Mouse (Mus musculus) thymus, postnatal 14 days (tissue): ENCODE results near the gene Psmb11.

Experiments
- DNase-seq: peaks from one replicate; pipeline ENCODE4 v3.0.0; 2021

Psmb11 gene

GRCm38 (mm10) chr14:54621133-54621532 is at the start of gene Psmb11:
Gene Psmb11 (plus strand): TSS chr14:54621433.
- DNase-seq: no peak

- DNase-seq: no peak
Observed at GRCm38 (mm10) chr14:54572122-54572521, 49.1 kb upstream of the Psmb11 start.

GRCm38 (mm10) chr14:54572790-54573736 is 48.2 kb upstream of the Psmb11 start:
- no peak for DNase-seq

- DNase-seq: no peak
Observed at GRCm38 (mm10) chr14:54574253-54574652, 47.0 kb upstream of the Psmb11 start.

- no peak for DNase-seq
Observed at GRCm38 (mm10) chr14:54575031-54575430, 46.2 kb upstream of the Psmb11 start.

- DNase-seq: peak; percentile 45
Observed at GRCm38 (mm10) chr14:54575631-54576030, 45.6 kb upstream of the Psmb11 start.

GRCm38 (mm10) chr14:54576241-54577088 is 44.8 kb upstream of the Psmb11 start:
- peak; percentile 23 for DNase-seq

- peak; percentile 54 for DNase-seq
Observed at GRCm38 (mm10) chr14:54577089-54577982, 43.9 kb upstream of the Psmb11 start, which contains the start of gene Ajuba. Gene Ajuba (minus strand): TSS chr14:54577558.

GRCm38 (mm10) chr14:54578063-54578462 is 43.2 kb upstream of the Psmb11 start:
- DNase-seq: peak; percentile 68

GRCm38 (mm10) chr14:54579638-54580037 is 41.6 kb upstream of the Psmb11 start:
- no peak for DNase-seq

GRCm38 (mm10) chr14:54582536-54582935 is 38.7 kb upstream of the Psmb11 start:
- no peak for DNase-seq

GRCm38 (mm10) chr14:54583681-54584338 is 37.4 kb upstream of the Psmb11 start:
- peak; percentile 65 for DNase-seq

- DNase-seq: no peak
Observed at GRCm38 (mm10) chr14:54591056-54591455, 30.2 kb upstream of the Psmb11 start.

- DNase-seq: no peak
Observed at GRCm38 (mm10) chr14:54592319-54592934, 28.8 kb upstream of the Psmb11 start.

- DNase-seq: no peak
Observed at GRCm38 (mm10) chr14:54594055-54594454, 27.2 kb upstream of the Psmb11 start.

GRCm38 (mm10) chr14:54594631-54595414 is 26.4 kb upstream of the Psmb11 start:
- no peak for DNase-seq

- DNase-seq: no peak
Observed at GRCm38 (mm10) chr14:54597084-54597483, 24.1 kb upstream of the Psmb11 start.

GRCm38 (mm10) chr14:54601601-54602000 is 19.6 kb upstream of the Psmb11 start:
- no peak for DNase-seq

GRCm38 (mm10) chr14:54602613-54603012 is 18.6 kb upstream of the Psmb11 start:
- DNase-seq: no peak

- DNase-seq: peak; percentile 96
Observed at GRCm38 (mm10) chr14:54603038-54603654, 18.1 kb upstream of the Psmb11 start.
